Comparison of ENCODE assay signal across 18 mouse cellular contexts in genomic region chr13:9562099-9562498, GRCm38 (mm10).
DNase-seq lines count a peak whose midpoint lies in the region; TF ChIP-seq lines count a peak whose summit lies in the region.
"Had no signal": no experiment of that assay in that cellular context is flagged by ENCODE, and none has a peak within 500 bp of the region (broad histone marks: within the 10 kb centered on the region; RNA-seq: fewer than 3 reads in every experiment).

No protein-coding gene starts in this region.

- TF ChIP-seq POLR2A in CH12.LX (IDR thresholded peaks at IDR 0.05; ENCODE audit: low read depth, low read length) = no peak

- no peak for TF ChIP-seq CTCF in CH12.LX (conservative IDR thresholded peaks at IDR 0.05 in 1 of 2, IDR thresholded peaks at IDR 0.05 in 1 of 2; ENCODE audit: low read depth in 2 of 2, low read length in 2 of 2)

- no peaks in the 10 kb centered on the region for H3K79me2 ChIP-seq in CH12.LX (replicated peaks; ENCODE audit: control insufficient read depth, extremely low read depth, insufficient read depth, poor library complexity, severe bottlenecking)

- H3K9me3 ChIP-seq in CH12.LX (replicated peaks; ENCODE audit: low read length) (no peaks in the 10 kb centered on the region), ES-E14 (ENCODE audit: control insufficient read depth, insufficient read depth, low read depth, low read length) (no peaks in the 10 kb centered on the region)
- H3K9me3 ChIP-seq: G1E had no signal

- DNase-seq in CH12.LX (ENCODE audit: extremely low read depth) = no peak
- no peak for DNase-seq in ES-E14 (ENCODE audit: low read depth, low spot score)
- no peak for DNase-seq in gastrocnemius, adult 8-10 months (ENCODE audit: low spot score in 2 of 2)
- no peak for DNase-seq in heart, postnatal 25 days (ENCODE audit: low spot score)
- DNase-seq: adrenal gland, adult 2 months; adrenal gland, adult 8-10 months; adrenal gland, postnatal 10 days; adrenal gland, postnatal 14 days; adrenal gland, postnatal 25 days; adrenal gland, postnatal 36 days; B cell, adult 2 months; cerebellum, adult 11 months; cerebellum, adult 11-12 months; cerebellum, adult 18-20 months; cerebellum, adult 2 months; cerebellum, adult 8-10 months had no signal

- no peak for TF ChIP-seq EP300 in CH12.LX (IDR thresholded peaks at IDR 0.05; ENCODE audit: low read length)

- in situ Hi-C loops in CH12.LX (cut with MboI; ENCODE audit: low pct_ligation_motif_present, low pct_unique_long_range_greater_than_20kb, low sequenced_read_pairs) = no loop called here
- in situ Hi-C loops in ES-E14 (cut with MboI; ENCODE audit: low sequenced_read_pairs in 2 of 2, unreplicated experiment in 2 of 2) = no loop called here

- no peak for TF ChIP-seq RAD21 in CH12.LX (IDR thresholded peaks at IDR 0.05; ENCODE audit: low read depth, low read length)

- H3K27ac ChIP-seq in CH12.LX (ENCODE audit: insufficient read depth, low read depth) (no peak overlapping the region), ES-E14 (ENCODE audit: insufficient read depth, low read depth, low read length, poor library complexity, severe bottlenecking) (no peak overlapping the region)

- H3K4me3 ChIP-seq in CH12.LX (replicated peaks in 1 of 3; ENCODE audit: low read depth in 2 of 3, low read length in 2 of 3, poor library complexity in 1 of 3) = no peak overlapping the region
- no peak overlapping the region for H3K4me3 ChIP-seq in ES-E14 (ENCODE audit: insufficient read depth in 1 of 2, low read depth in 1 of 2, low read length in 2 of 2, poor library complexity in 1 of 2, severe bottlenecking in 1 of 2)

- no peaks in the 10 kb centered on the region for H3K36me3 ChIP-seq in CH12.LX (replicated peaks in 1 of 2; ENCODE audit: control insufficient read depth in 1 of 2, insufficient read depth in 1 of 2, low read length in 1 of 2)
- H3K36me3 ChIP-seq in ES-E14 (ENCODE audit: control insufficient read depth, insufficient read depth, low read length, poor library complexity, severe bottlenecking) = no peaks in the 10 kb centered on the region
- H3K36me3 ChIP-seq: G1E had no signal

- H3K4me2 ChIP-seq in CH12.LX (ENCODE audit: insufficient read depth, low read depth, poor library complexity, severe bottlenecking) = no peak overlapping the region

- dilution Hi-C loops in CH12.LX (cut with MboI; ENCODE audit: extremely low pct_ligation_motif_present, extremely low pct_unique_long_range_greater_than_20kb, low sequenced_read_pairs) = no loop called here

- no peaks in the 10 kb centered on the region for H3K27me3 ChIP-seq in CH12.LX (replicated peaks)
- H3K27me3 ChIP-seq: Patski had no signal

- H3K9ac ChIP-seq in CH12.LX (ENCODE audit: insufficient read depth, low read depth) = no peak overlapping the region
- H3K9ac ChIP-seq in ES-E14 (ENCODE audit: insufficient read depth, low read depth, low read length, poor library complexity, severe bottlenecking) = no peak overlapping the region

- intact Hi-C loops in heart, postnatal 25 days (cut with DNase I) = loop anchor here (10.0 kb wide), 1 partner anchor 377 kb away; no protein-coding TSS in a partner anchor

- H3K4me1 ChIP-seq in CH12.LX (ENCODE audit: control insufficient read depth in 1 of 2, insufficient read depth in 2 of 2) (peaks cover 0 to 9% of the 10 kb centered on the region in 2 experiments; a peak in 2 of 4 replicates), ES-E14 (ENCODE audit: control insufficient read depth in 2 of 2, insufficient read depth in 2 of 2, low read length in 2 of 2, poor library complexity in 1 of 2) (no peaks in the 10 kb centered on the region)

TF ChIP-seq in CH12.LX, 34 proteins besides CTCF, POLR2A, EP300 and RAD21:
- TF ChIP-seq MAFK (IDR thresholded peaks at IDR 0.05; ENCODE audit: insufficient replicate concordance, low read length) = peak; percentile 55; the same call in 1 of the 2 replicates
- TF ChIP-seq ZKSCAN1 (IDR thresholded peaks at IDR 0.05; ENCODE audit: borderline replicate concordance, low read depth, low read length) = no peak

TF ChIP-seq in ES-E14, 5 proteins besides CTCF, POLR2A, EP300 and RAD21:
- no peak for TF ChIP-seq ZNF384 (IDR thresholded peaks at IDR 0.05; ENCODE audit: low read depth, low read length)
- peak; percentile 56; the same call in 1 of the 2 replicates for TF ChIP-seq MAFK (IDR thresholded peaks at IDR 0.05; ENCODE audit: insufficient read depth, low read depth, low read length)
- no peak for TF ChIP-seq ZC3H11A (IDR thresholded peaks at IDR 0.05; ENCODE audit: borderline replicate concordance, low read depth, low read length)
- no peak for TF ChIP-seq CHD2 (IDR thresholded peaks at IDR 0.05; ENCODE audit: low read depth, low read length)
- TF ChIP-seq HCFC1 (IDR thresholded peaks at IDR 0.05; ENCODE audit: borderline replicate concordance, insufficient read depth, low read length) = no peak
